Mouse (Mus musculus): ENCODE data around the gene Zcchc14. TPM values are rescaled to one million over a fixed set of nuclear protein-coding genes. Genes with fewer than 3 reads are reported as not detected.

Zcchc14 gene
- polyA plus RNA-seq (2012; fragmentation: generic; extraction: Trizol), result 18.2 TPM
- long read RNA-seq, experiment 1, partial matches to known transcripts, result 1 of 4 reads
- long read RNA-seq, experiment 1, other reads (novel, unspliced or antisense), result 3 of 4 reads
- long read RNA-seq, experiment 2, partial matches to known transcripts, result 12 of 15 reads
- long read RNA-seq, experiment 2, other reads (novel, unspliced or antisense), result 3 of 15 reads

- TF ChIP-seq MAX (IDR thresholded peaks at IDR 0.05) (peak; percentile 57), CEBPB (IDR thresholded peaks at IDR 0.05; ENCODE audit: low read depth) (no peak)
- H3K36me3 ChIP-seq (ENCODE audit: control insufficient read depth, insufficient read depth), result peaks cover 16% of the 10 kb centered on the region
- peaks cover 44% of the 10 kb centered on the region for H3K79me2 ChIP-seq (ENCODE audit: control insufficient read depth, insufficient read depth)
- H3K27me3 ChIP-seq (ENCODE audit: control insufficient read depth, insufficient read depth, insufficient read length), result no peaks in the 10 kb centered on the region
- peaks cover 41% of the 10 kb centered on the region for H3K79me3 ChIP-seq (ENCODE audit: low read depth)
- H3K4me3 ChIP-seq (ENCODE audit: insufficient read depth, poor library complexity, severe bottlenecking), result peak within 1 kb of the TSS; percentile 55
- H3ac ChIP-seq (ENCODE audit: control insufficient read depth, insufficient read length, low read depth), result peak within 1 kb of the TSS; percentile 100
Measured at GRCm38 (mm10) chr8:121652774-121653323, at the start of gene Zcchc14. Gene Zcchc14, minus strand, starts transcription at chr8:121652901.

GRCm38 (mm10) chr8:121699936-121700335 lies 47.2 kb upstream of the Zcchc14 start:
- TF ChIP-seq CTCF (IDR thresholded peaks at IDR 0.05; ENCODE audit: control insufficient read depth, insufficient read depth, insufficient read length) (no peak), MYOD1 (IDR thresholded peaks at IDR 0.05; ENCODE audit: control insufficient read depth, insufficient read length, low read depth) (no peak), FOSL1 (IDR thresholded peaks at IDR 0.05; ENCODE audit: insufficient read depth, low read length, poor library complexity, severe bottlenecking) (no peak), MAX (IDR thresholded peaks at IDR 0.05) (no peak), USF1 (IDR thresholded peaks at IDR 0.05; ENCODE audit: low read depth) (no peak), CEBPB (IDR thresholded peaks at IDR 0.05; ENCODE audit: low read depth) (no peak), MYOG (IDR thresholded peaks at IDR 0.05; ENCODE audit: control insufficient read depth, extremely low read depth, insufficient read length) (no peak)
- Histone ChIP-seq H3K36me3 (ENCODE audit: control insufficient read depth, insufficient read depth) (no peaks in the 10 kb centered on the region), H3K27me3 (ENCODE audit: control insufficient read depth, insufficient read depth, insufficient read length) (peaks cover 11% of the 10 kb centered on the region), H3K4me3 (ENCODE audit: insufficient read depth, poor library complexity, severe bottlenecking) (no peak overlapping the region), H3ac (ENCODE audit: control insufficient read depth, insufficient read length, low read depth) (no peak overlapping the region), H3K79me2 (ENCODE audit: control insufficient read depth, insufficient read depth) (no peaks in the 10 kb centered on the region), H3K79me3 (ENCODE audit: low read depth) (no peaks in the 10 kb centered on the region)

GRCm38 (mm10) chr8:121698615-121699101 lies 46.0 kb upstream of the Zcchc14 start:
- Histone ChIP-seq H3K79me3 (ENCODE audit: low read depth) (no peaks in the 10 kb centered on the region), H3K79me2 (ENCODE audit: control insufficient read depth, insufficient read depth) (no peaks in the 10 kb centered on the region), H3K4me3 (ENCODE audit: insufficient read depth, poor library complexity, severe bottlenecking) (no peak overlapping the region), H3K36me3 (ENCODE audit: control insufficient read depth, insufficient read depth) (no peaks in the 10 kb centered on the region), H3K27me3 (ENCODE audit: control insufficient read depth, insufficient read depth, insufficient read length) (peaks cover 5% of the 10 kb centered on the region), H3ac (ENCODE audit: control insufficient read depth, insufficient read length, low read depth) (no peak overlapping the region)
- TF ChIP-seq MYOD1 (IDR thresholded peaks at IDR 0.05; ENCODE audit: control insufficient read depth, insufficient read length, low read depth) (no peak), USF1 (IDR thresholded peaks at IDR 0.05; ENCODE audit: low read depth) (peak; percentile 67)

- Histone ChIP-seq H3K79me2 (ENCODE audit: control insufficient read depth, insufficient read depth) (no peaks in the 10 kb centered on the region), H3K4me3 (ENCODE audit: insufficient read depth, poor library complexity, severe bottlenecking) (no peak overlapping the region), H3K79me3 (ENCODE audit: low read depth) (no peaks in the 10 kb centered on the region), H3K27me3 (ENCODE audit: control insufficient read depth, insufficient read depth, insufficient read length) (peaks cover 5% of the 10 kb centered on the region), H3K36me3 (ENCODE audit: control insufficient read depth, insufficient read depth) (no peaks in the 10 kb centered on the region), H3ac (ENCODE audit: control insufficient read depth, insufficient read length, low read depth) (no peak overlapping the region)
- TF ChIP-seq USF1 (IDR thresholded peaks at IDR 0.05; ENCODE audit: low read depth) (no peak), MYOG (IDR thresholded peaks at IDR 0.05; ENCODE audit: control insufficient read depth, extremely low read depth, insufficient read length) (no peak), CEBPB (IDR thresholded peaks at IDR 0.05; ENCODE audit: low read depth) (no peak), MYOD1 (IDR thresholded peaks at IDR 0.05; ENCODE audit: control insufficient read depth, insufficient read length, low read depth) (no peak), FOSL1 (IDR thresholded peaks at IDR 0.05; ENCODE audit: insufficient read depth, low read length, poor library complexity, severe bottlenecking) (no peak), MAX (IDR thresholded peaks at IDR 0.05) (no peak), CTCF (IDR thresholded peaks at IDR 0.05; ENCODE audit: control insufficient read depth, insufficient read depth, insufficient read length) (no peak)
Measured at GRCm38 (mm10) chr8:121697735-121698614, 45.3 kb upstream of the Zcchc14 start.

- no peaks in the 10 kb centered on the region for H3K79me2 ChIP-seq (ENCODE audit: control insufficient read depth, insufficient read depth)
- peak; percentile 83 for TF ChIP-seq CEBPB (IDR thresholded peaks at IDR 0.05; ENCODE audit: low read depth)
- TF ChIP-seq MYOG (IDR thresholded peaks at IDR 0.05; ENCODE audit: control insufficient read depth, extremely low read depth, insufficient read length), result no peak
- peak; percentile 64 for TF ChIP-seq MYOD1 (IDR thresholded peaks at IDR 0.05; ENCODE audit: control insufficient read depth, insufficient read length, low read depth)
- no peak for TF ChIP-seq CTCF (IDR thresholded peaks at IDR 0.05; ENCODE audit: control insufficient read depth, insufficient read depth, insufficient read length)
- H3ac ChIP-seq (ENCODE audit: control insufficient read depth, insufficient read length, low read depth), result no peak overlapping the region
- peaks cover 5% of the 10 kb centered on the region for H3K27me3 ChIP-seq (ENCODE audit: control insufficient read depth, insufficient read depth, insufficient read length)
- H3K36me3 ChIP-seq (ENCODE audit: control insufficient read depth, insufficient read depth), result no peaks in the 10 kb centered on the region
- H3K79me3 ChIP-seq (ENCODE audit: low read depth), result no peaks in the 10 kb centered on the region
- no peak overlapping the region for H3K4me3 ChIP-seq (ENCODE audit: insufficient read depth, poor library complexity, severe bottlenecking)
Measured at GRCm38 (mm10) chr8:121695585-121696184, 43.0 kb upstream of the Zcchc14 start.

Measured in C2C12 (cell line).